Mouse (Mus musculus) cerebellum, postnatal 14 days (tissue): ENCODE data around the gene Rbms1.
A peak's percentile ranks its signal among the peaks of the same experiment; 100 is the strongest.
"Not testable (repeated sequence)": the region's sequence is repeated elsewhere in the genome, so short reads cannot be mapped to it uniquely, and the experiment has no call there.

Experiments used
- DNase-seq, 2 experiments: peaks; one replicate each; pipeline ENCODE4 v3.0.0; 2021; ENCODE audit warnings: mixed read lengths in 2 of 2

Gene Rbms1

GRCm38 (mm10) chr2:60844259-60844658 is 118.7 kb downstream of the Rbms1 start:
- no peak for DNase-seq

- DNase-seq, result no peak
Measured at GRCm38 (mm10) chr2:60843633-60844032, 119.4 kb downstream of the Rbms1 start.

- DNase-seq, result no peak
Measured at GRCm38 (mm10) chr2:60842976-60843375, 120.0 kb downstream of the Rbms1 start.

- peak; percentile 26 to 33 for DNase-seq
Measured at GRCm38 (mm10) chr2:60840922-60841321, 122.1 kb downstream of the Rbms1 start.

- DNase-seq, result no peak
Measured at GRCm38 (mm10) chr2:60839498-60839897, 123.5 kb downstream of the Rbms1 start.

GRCm38 (mm10) chr2:60838856-60839255 is 124.1 kb downstream of the Rbms1 start:
- DNase-seq, result peak in 1 of 2 experiments; percentile 5

GRCm38 (mm10) chr2:60837616-60838015 is 125.4 kb downstream of the Rbms1 start:
- DNase-seq, result peak in 1 of 2 experiments; percentile 27

GRCm38 (mm10) chr2:60836237-60836636 is 126.8 kb downstream of the Rbms1 start:
- DNase-seq, result no peak

GRCm38 (mm10) chr2:60834293-60834692 is 128.7 kb downstream of the Rbms1 start:
- no peak for DNase-seq

GRCm38 (mm10) chr2:60832254-60832653 is 130.7 kb downstream of the Rbms1 start:
- no peak for DNase-seq

- DNase-seq, result not testable (repeated sequence)
Measured at GRCm38 (mm10) chr2:60830464-60830863, 132.5 kb downstream of the Rbms1 start.

GRCm38 (mm10) chr2:60828908-60829462 is 134.0 kb downstream of the Rbms1 start:
- DNase-seq, result no peak

GRCm38 (mm10) chr2:60827152-60827428 is 135.9 kb downstream of the Rbms1 start:
- no peak for DNase-seq

GRCm38 (mm10) chr2:60826406-60827151 is 136.4 kb downstream of the Rbms1 start:
- no peak for DNase-seq

- no peak for DNase-seq
Measured at GRCm38 (mm10) chr2:60825690-60826089, 137.3 kb downstream of the Rbms1 start.

GRCm38 (mm10) chr2:60821635-60822034 is 141.4 kb downstream of the Rbms1 start:
- no peak for DNase-seq

- DNase-seq, result no peak
Measured at GRCm38 (mm10) chr2:60818632-60819031, 144.4 kb downstream of the Rbms1 start.

- no peak for DNase-seq
Measured at GRCm38 (mm10) chr2:60816307-60816706, 146.7 kb downstream of the Rbms1 start.

- DNase-seq, result no peak
Measured at GRCm38 (mm10) chr2:60814788-60815187, 148.2 kb downstream of the Rbms1 start.

GRCm38 (mm10) chr2:60812949-60813348 is 150.0 kb downstream of the Rbms1 start:
- peak in 1 of 2 experiments; percentile 32 for DNase-seq

GRCm38 (mm10) chr2:60810617-60811016 is 152.4 kb downstream of the Rbms1 start:
- no peak for DNase-seq

GRCm38 (mm10) chr2:60809441-60809921 is 153.5 kb downstream of the Rbms1 start:
- no peak for DNase-seq

- no peak for DNase-seq
Measured at GRCm38 (mm10) chr2:60808822-60809221, 154.2 kb downstream of the Rbms1 start.

GRCm38 (mm10) chr2:60807341-60808195 is 155.4 kb downstream of the Rbms1 start:
- DNase-seq, result no peak
